Mouse (Mus musculus) fat pad, adult 2 months (tissue): ENCODE measurements around the gene Aldh1a3.

Experiments
- DNase-seq: peaks from one replicate; pipeline ENCODE4 v3.0.0-alpha.2; 2011; ENCODE audit warnings: low read depth, low spot score; ENCODE audit errors: extremely low read depth

Aldh1a3 gene

GRCm38 (mm10) chr7:66427437-66428161 is at the start of gene Aldh1a3:
TSS of gene Aldh1a3 (minus strand) at chr7:66427517.
- no peak for DNase-seq

DNA sequence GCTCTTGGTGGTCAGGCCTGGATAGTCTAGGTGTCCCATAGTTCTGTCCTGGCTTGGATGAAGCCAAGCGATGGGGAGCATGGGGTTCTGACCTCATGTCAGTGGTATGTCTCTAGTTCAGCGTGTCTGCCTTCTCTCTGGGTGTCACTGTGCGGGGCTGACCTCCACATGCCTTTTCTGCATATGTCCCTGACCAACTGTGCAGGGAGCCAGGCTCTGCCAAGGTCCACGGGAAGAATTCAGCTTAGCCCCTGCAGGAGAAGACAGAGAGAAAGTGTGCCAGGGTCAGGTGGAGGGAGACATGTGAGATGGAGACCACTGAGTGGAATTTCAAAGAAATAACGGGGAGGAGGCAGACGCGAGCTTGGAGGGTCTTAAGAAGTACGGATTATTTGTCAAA is 49.0 kb upstream of the Aldh1a3 start:
- DNase-seq: no peak

DNA sequence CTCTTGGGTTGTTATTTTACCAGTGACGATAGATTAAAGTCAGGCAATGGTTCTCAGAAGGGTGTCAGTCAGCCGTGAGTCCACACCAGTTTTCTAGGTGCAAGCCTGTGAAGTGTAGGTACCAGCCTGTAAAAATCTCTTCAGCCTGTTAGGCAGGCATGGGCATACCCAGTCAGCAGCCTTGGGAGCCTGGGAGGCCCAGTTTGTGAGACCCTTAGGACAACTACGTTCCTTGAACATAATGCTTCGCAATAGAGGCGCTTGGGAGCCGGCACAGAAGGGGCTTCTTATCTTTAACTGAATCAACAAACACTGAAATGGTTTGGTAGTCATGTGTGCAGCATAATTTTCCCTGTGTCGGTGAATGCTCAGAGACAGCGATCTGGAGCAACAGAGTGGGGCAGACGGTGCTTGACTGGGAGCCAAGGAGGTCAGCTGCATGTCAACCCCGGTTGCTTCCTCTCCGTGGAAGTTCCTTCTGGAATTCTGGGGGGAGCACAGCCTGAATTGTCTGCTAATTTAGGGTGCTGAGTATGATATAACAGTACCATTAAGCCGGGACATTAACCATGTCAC is 44.4 kb upstream of the Aldh1a3 start:
- no peak for DNase-seq

DNA sequence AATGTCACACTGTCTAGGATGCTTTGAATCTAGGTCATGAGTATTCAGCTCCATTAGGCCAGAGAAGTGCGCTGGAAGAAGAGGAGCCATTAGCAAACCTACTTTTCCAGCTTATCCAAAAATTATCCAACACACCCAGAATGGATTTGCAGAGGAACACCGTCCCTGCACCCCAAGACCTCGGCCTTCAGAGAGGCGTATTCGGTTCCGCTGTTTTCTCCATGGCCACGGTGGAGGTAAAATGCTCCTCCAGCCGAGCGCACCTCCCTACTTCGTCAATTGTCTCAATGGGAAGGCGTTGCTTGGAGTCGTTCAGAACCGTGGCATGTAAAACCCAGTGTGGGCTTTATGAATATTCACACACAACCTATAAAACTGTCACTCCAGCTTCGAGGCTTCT is 39.3 kb upstream of the Aldh1a3 start:
- no peak for DNase-seq

- DNase-seq: no peak
These were observed 37.9 kb upstream of the Aldh1a3 start for GRCm38 (mm10) chr7:66465241-66465640.

GRCm38 (mm10) chr7:66463081-66463480 is 35.8 kb upstream of the Aldh1a3 start:
- no peak for DNase-seq

GRCm38 (mm10) chr7:66451622-66452295 is 24.4 kb upstream of the Aldh1a3 start:
- DNase-seq: no peak

- DNase-seq: no peak
These were observed 22.8 kb upstream of the Aldh1a3 start for GRCm38 (mm10) chr7:66449971-66450752.

DNA sequence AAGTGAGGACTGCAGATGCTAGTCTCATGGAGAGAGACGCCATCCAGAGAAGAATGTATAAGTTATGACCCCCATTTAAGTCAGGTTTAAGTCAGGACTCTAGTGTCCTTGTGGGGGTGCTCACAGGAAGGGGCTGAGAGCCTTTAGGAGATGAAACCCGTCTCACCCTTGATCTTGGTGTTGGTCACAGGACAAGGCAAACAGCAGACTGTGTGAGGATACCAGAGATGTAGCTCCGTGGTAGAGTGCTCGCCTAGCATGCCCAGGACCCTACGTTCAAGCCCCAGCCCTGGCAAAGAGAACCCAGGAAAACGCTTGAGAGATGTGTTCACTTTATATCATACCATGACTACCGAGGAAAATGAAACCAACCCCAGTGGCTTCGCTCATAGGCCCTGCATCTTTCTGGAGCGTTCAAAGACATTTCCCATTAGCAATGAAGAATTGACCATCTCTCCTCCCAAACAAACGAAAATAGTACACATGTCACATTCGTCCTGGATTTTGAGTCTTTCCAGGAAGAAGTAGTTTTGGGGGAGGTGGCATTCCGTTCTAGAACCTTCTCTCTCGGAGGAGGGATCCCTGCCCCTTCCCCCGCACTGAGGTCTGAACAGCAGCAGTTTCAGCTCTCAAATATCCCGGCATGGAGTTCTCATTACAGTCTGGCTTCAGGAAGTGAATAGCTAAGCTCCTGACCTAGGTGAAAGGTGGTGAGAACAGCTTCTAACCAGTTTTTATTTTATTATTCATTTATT is 21.6 kb upstream of the Aldh1a3 start:
- no peak for DNase-seq

GRCm38 (mm10) chr7:66448304-66448703 is 21.0 kb upstream of the Aldh1a3 start:
- DNase-seq: no peak

- DNase-seq: no peak
These were observed 19.5 kb upstream of the Aldh1a3 start for GRCm38 (mm10) chr7:66446860-66447259.

DNA sequence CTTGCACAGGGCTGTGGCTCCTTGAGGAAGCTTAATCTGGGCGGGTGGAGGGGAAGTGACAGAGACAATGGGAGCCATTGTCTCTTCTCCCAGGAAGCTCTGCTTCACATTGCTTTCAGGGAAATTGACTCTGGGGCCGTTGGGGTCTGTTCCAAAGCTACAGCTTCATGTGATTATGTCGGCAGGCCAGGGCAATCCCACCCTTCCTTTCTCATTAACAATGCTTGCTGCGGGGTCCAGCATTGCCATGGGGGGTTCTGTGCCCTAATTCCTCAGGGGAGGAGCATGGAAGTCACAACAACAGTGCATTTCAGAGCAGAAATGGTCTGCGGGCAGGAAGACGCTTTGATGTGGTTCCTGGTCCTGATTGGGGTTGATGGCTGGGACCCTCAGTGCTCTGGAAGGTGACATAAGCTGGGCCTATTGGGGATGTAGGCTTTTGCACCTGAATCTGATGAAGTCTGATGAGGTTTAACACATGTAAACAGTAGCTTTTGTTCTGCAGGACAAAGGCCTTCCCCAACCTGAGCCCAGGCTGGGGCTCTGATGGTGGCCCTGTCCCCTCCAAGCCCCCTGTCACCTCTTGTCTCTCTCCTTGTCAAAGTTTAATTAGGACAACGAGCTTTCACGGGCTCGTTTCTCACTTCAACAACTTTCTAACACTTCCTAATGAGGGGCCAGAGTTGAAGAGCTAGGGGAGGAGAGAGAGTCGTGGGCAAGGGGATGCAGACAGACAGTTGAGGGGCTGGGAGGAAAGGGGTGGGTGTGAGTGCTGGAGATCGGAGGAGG is 18.0 kb upstream of the Aldh1a3 start:
- DNase-seq: no peak

- no peak for DNase-seq
These were observed 17.4 kb upstream of the Aldh1a3 start for GRCm38 (mm10) chr7:66444706-66445105.

DNA sequence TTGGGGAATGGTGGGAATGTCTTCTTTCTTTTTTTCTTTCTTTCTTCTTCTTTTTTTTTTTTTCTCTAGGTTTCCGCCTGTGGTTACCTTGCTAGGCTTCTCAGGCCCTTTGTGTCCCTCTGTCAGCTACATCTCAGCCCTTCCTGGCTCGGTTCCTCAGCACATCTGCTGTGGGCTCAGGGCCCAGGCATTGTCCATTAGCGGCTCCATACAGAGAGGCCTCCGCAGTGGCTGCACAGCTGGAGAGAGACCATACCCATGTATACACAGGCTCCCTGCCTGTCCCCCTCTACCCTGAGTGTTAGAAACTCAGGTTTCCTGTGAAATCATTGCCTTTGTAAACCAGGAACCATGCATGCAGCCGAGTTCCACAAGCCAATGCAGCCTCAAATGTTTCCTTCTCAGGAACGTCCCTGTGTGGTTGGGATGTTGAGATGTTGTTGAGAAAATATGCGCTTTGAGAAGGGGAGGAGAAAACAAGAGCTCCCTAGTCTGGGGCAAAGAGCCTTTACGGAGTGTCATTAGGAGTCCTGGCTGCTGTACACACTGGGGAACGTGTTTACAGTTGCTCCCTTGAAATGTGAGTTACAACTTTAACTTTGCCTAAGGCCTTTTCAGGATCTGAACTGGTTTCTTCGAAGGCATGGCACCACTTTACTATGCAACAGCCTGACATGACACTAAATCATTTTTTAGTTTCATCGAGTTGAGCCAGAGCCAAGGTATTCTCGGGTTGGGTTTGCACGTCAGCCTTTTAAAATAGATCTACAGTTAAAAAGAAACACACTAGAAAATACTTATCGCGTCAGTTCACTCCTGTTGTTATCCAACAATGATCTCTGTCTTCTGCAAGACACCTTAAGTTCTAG is 15.4 kb upstream of the Aldh1a3 start:
- DNase-seq: no peak

DNA sequence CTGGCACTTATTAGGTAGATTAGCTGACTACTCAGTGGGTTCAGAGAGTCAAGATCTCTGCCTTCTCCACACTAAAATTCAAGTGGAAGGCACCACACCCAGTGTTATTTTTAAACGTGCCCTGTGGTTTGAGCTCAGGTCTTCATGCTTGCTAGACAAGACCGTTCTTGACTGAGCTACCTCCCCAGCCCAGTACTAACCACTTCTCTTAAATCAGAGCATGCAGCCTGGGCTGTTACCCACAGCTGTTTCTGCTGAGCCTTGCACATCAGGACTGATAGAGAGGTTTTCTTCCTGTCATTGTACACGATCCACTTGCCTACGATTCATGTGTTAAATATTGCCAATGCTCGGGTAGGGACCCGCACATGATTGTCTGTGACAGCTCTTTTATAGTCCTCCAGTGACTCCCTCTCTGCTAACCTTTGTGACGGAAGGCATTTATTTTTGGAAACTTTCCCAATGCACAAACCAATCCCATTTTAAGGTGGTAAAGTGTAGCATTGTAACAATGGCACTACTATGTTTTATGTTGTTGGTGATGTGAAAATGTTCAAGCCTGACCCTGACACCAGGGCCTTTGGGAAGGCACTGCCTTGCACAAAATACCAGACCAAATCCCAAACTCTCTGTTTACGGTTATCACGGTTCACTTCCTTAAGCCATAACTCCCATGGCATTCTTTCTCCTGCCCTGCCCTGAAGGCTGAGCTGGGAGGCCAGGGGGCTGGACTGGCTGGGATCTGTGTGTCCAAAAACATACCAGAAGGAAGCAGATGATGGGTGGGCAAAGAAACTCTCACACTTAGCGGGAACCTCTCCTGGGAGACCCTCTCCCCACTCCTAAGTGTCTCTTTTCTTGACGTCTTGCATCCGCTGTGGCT is 11.7 kb upstream of the Aldh1a3 start:
- DNase-seq: no peak

DNA sequence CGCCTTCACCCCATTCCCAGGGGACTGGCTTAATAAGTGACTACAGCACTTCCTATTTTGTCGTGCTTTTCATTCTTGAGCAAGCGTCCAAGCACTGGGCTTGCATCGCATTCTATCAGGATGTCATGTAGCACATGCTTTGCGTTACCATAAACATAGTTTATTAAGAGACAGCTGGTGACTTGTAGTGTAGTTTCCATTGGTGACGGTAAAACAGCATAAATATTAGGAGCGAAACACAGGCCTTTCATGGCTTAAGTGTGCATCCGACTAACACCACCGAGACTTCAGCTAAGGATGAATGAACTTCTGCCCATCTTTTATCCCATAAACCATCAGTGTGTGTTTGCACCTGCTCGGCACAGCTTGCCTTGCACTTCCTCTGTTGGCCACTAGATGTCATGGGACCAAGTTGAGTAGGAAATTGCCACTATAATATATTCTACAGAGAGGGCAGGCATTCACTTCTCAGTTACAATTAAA is 7.2 kb upstream of the Aldh1a3 start:
- no peak for DNase-seq

GRCm38 (mm10) chr7:66427053-66427436 is 272 bp downstream of the Aldh1a3 start:
- DNase-seq: no peak

DNA sequence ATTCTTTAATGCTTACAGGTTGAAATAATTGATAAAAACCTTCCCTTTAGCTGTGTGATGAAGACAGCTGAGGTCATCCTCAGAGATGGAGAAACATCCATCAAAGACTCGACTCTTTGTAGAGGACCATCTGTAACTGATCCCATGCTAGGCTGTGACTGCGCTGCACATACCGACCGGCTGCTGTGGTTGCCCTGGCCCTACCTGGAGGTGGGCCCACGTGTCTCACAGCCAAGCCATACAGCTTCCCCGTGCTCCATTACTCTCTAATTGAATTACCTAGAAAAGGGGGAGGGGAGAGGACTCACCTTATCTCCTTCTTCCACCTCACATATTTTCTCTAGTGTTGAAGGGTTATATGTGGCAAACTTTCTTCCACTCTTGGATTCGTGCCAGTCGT is 5.4 kb downstream of the Aldh1a3 start:
- DNase-seq: no peak
